Mouse (Mus musculus) bone marrow, adult 2 months (tissue): ENCODE results near the gene Olfr876. TPM values are rescaled to one million over a fixed set of nuclear protein-coding genes. Genes with fewer than 3 reads are reported as not detected.

Experiments used
- H3K27ac ChIP-seq: fragments of 200-500 bp; 2 replicates; pipeline ENCODE4 v1.5.1; 2012; ENCODE audit warnings: low read depth, mild to moderate bottlenecking, control low read depth, inconsistent platforms, low read length; ENCODE audit not compliant: control insufficient read depth, poor library complexity, insufficient read depth
- H3K4me1 ChIP-seq: fragments of 200-500 bp; 2 replicates; pipeline ENCODE4 v1.6.1; 2011; ENCODE audit warnings: low read length; ENCODE audit not compliant: control insufficient read depth, insufficient read depth
- H3K4me3 ChIP-seq: fragments of 200-500 bp; replicated peaks from 2 replicates; pipeline ENCODE3; 2011; ENCODE audit warnings: mild to moderate bottlenecking, low read depth, low read length, control low read depth; ENCODE audit not compliant: control insufficient read depth
- CTCF ChIP-seq: fragments of 200-500 bp; IDR thresholded peaks from 2 replicates; pipeline ENCODE4 v1.5.1; 2011; ENCODE audit warnings: low read length, control low read depth; ENCODE audit not compliant: control insufficient read depth, insufficient read depth
- POLR2A ChIP-seq: fragments of 200-500 bp; IDR thresholded peaks from 2 replicates; pipeline ENCODE4 v1.6.1; 2011; ENCODE audit warnings: low read depth, mild to moderate bottlenecking, control low read depth, low read length, borderline replicate concordance; ENCODE audit not compliant: control insufficient read depth
- WGBS: fragments of 180-500 bp; shearing (Covaris S2); methylation state at CpG from one replicate; pipeline ENCODE4 v1.1.7; 2018; 5-methylcytosine and 5-hydroxymethylcytosine counted together
- polyA plus RNA-seq: library from polyadenylated mRNA; stranded (reverse); fragments of >200 nt; gene quantifications from 2 replicates; pipeline ENCODE4 v1.2.4, GENCODE M21; 2011; ENCODE audit warnings: low replicate concordance; ENCODE audit not compliant: missing spikeins, insufficient read depth, insufficient read length

Olfr876 gene
- polyA plus RNA-seq, 1 experiment = not detected

- TF ChIP-seq POLR2A (no peak), CTCF (no peak)
- WGBS = 79% methylated on average over 4 of the region's 4 CpGs
These were observed 776 bp upstream of the Olfr876 start for GRCm38 (mm10) chr9:37802055-37802454.

GRCm38 (mm10) chr9:37807235-37807634 lies 4.4 kb downstream of the Olfr876 start:
- H3K4me3 ChIP-seq = no peak overlapping the region
- no peak for TF ChIP-seq CTCF
- TF ChIP-seq POLR2A = no peak
- no peak overlapping the region for H3K27ac ChIP-seq
- no peaks in the 10 kb centered on the region for H3K4me1 ChIP-seq

More at GRCm38 (mm10) chr9:37802055-37802454, 776 bp upstream of the Olfr876 start:
- Histone ChIP-seq H3K27ac (no peak overlapping the region), H3K4me3 (no peak overlapping the region), H3K4me1 (no peaks in the 10 kb centered on the region)

- 40% methylated on average over 3 of the region's 3 CpGs for whole genome bisulfite sequencing
- Histone ChIP-seq H3K4me3 (no peak overlapping the region), H3K4me1 (no peaks in the 10 kb centered on the region), H3K27ac (no peak overlapping the region)
- TF ChIP-seq CTCF = no peak
- no peak for TF ChIP-seq POLR2A
These were observed 5.6 kb downstream of the Olfr876 start for GRCm38 (mm10) chr9:37808456-37808855.

GRCm38 (mm10) chr9:37808976-37809375 lies 6.1 kb downstream of the Olfr876 start:
- no peak for TF ChIP-seq POLR2A
- TF ChIP-seq CTCF = no peak
- 69% methylated on average over 2 of the region's 2 CpGs for WGBS
- Histone ChIP-seq H3K4me1 (no peaks in the 10 kb centered on the region), H3K4me3 (no peak overlapping the region), H3K27ac (no peak overlapping the region)

GRCm38 (mm10) chr9:37814696-37815095 lies 11.9 kb downstream of the Olfr876 start:
- Histone ChIP-seq H3K27ac (no peak overlapping the region), H3K4me3 (no peak overlapping the region), H3K4me1 (no peaks in the 10 kb centered on the region)
- TF ChIP-seq CTCF (no peak), POLR2A (no peak)
- 87% methylated on average over 3 of the region's 3 CpGs for WGBS

GRCm38 (mm10) chr9:37829881-37830280 lies 27.1 kb downstream of the Olfr876 start:
- Histone ChIP-seq H3K4me3 (no peak overlapping the region), H3K4me1 (no peaks in the 10 kb centered on the region), H3K27ac (no peak overlapping the region)
- TF ChIP-seq POLR2A = no peak
- no peak for TF ChIP-seq CTCF

- TF ChIP-seq POLR2A (no peak), CTCF (no peak)
- WGBS = 0% methylated on average over 1 of the region's 1 CpGs
- H3K4me3 ChIP-seq = no peak overlapping the region
- no peaks in the 10 kb centered on the region for H3K4me1 ChIP-seq
- H3K27ac ChIP-seq = no peak overlapping the region
These were observed 30.5 kb downstream of the Olfr876 start for GRCm38 (mm10) chr9:37833341-37833740.

- Histone ChIP-seq H3K27ac (no peak overlapping the region), H3K4me3 (no peak overlapping the region), H3K4me1 (no peaks in the 10 kb centered on the region)
- WGBS = 60% methylated on average over 2 of the region's 2 CpGs
- no peak for TF ChIP-seq POLR2A
- TF ChIP-seq CTCF = no peak
These were observed 46.4 kb downstream of the Olfr876 start for GRCm38 (mm10) chr9:37849267-37849666.

- H3K4me3 ChIP-seq = no peak within 1 kb of the TSS
- no peaks in the 10 kb centered on the region for H3K4me1 ChIP-seq
- TF ChIP-seq POLR2A (no peak), CTCF (no peak)
- WGBS = 65% methylated on average over 4 of the region's 4 CpGs
- no peak within 1 kb of the TSS for H3K27ac ChIP-seq
These were observed 51.1 kb downstream of the Olfr876 start, which contains the start of gene Olfr877 for GRCm38 (mm10) chr9:37853969-37854368. Gene Olfr877, plus strand, starts transcription at chr9:37854269.

Other genes with a start within 250 kb of the Olfr876 start
- 1.9 and 7.2 TPM in 2 replicates for gene Siae, start 247.3 kb upstream of the Olfr876 start, polyA plus RNA-seq
- 1.4 and 3.7 TPM in 2 replicates for gene Spa17, start 189.3 kb upstream of the Olfr876 start, polyA plus RNA-seq
- gene Tbrg1, start 145.7 kb upstream of the Olfr876 start, polyA plus RNA-seq = 17.4 and 49.2 TPM in 2 replicates
- gene Panx3, start 133.8 kb upstream of the Olfr876 start, polyA plus RNA-seq = not detected in 2 replicates
- 0.36 and 0.57 TPM in 2 replicates for gene Olfr160, start 86.8 kb upstream of the Olfr876 start, polyA plus RNA-seq
- not detected in 2 replicates for gene Olfr874, start 57.9 kb upstream of the Olfr876 start, polyA plus RNA-seq
- gene Olfr875, start 31.2 kb upstream of the Olfr876 start, polyA plus RNA-seq = not detected in 2 replicates
- not detected in 2 replicates for gene Olfr877, start 51.2 kb downstream of the Olfr876 start, polyA plus RNA-seq
- gene Olfr145, start 93.7 kb downstream of the Olfr876 start, polyA plus RNA-seq = not detected in 2 replicates
- not detected in 2 replicates for gene Olfr878, start 114.8 kb downstream of the Olfr876 start, polyA plus RNA-seq
- gene Olfr881, start 188.8 kb downstream of the Olfr876 start, polyA plus RNA-seq = 0.35 TPM in 1 of 2 replicates, not detected in the other
- not detected in 2 replicates for gene Olfr883, start 222.8 kb downstream of the Olfr876 start, polyA plus RNA-seq
- gene Olfr884, start 243.5 kb downstream of the Olfr876 start, polyA plus RNA-seq = not detected in 2 replicates